Mouse (Mus musculus) c-Kit-positive CD71-negative TER-119-negative erythroid progenitor cells, embryonic 14.5 days (primary cell): ENCODE measurements around the gene Gm37240.

ENCODE experiments used
- DNase-seq: peaks from one replicate; pipeline ENCODE4 v3.0.0-alpha.2; 2013; ENCODE audit warnings: low read depth

The Gm37240 gene

DNA sequence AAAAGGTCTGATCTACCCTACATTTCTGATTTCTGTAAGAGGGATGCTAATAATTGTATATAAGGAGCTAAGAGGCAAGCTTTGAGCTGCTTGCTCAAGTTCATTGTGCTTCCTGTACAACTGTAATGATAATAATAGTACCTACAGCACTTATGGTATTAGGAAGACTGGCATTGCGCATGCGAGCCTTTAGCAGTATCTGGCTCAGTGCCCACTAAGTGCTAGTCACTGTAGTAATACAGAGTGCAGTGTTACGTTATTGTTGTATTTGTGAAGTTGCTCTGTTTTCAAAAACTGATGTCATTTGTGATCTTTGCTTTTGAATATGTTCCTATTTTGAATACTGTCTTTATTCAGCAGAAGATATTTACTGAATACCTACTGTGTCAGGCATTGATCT, 1060.9 kb downstream of the Gm37240 start:
- no peak for DNase-seq

DNA sequence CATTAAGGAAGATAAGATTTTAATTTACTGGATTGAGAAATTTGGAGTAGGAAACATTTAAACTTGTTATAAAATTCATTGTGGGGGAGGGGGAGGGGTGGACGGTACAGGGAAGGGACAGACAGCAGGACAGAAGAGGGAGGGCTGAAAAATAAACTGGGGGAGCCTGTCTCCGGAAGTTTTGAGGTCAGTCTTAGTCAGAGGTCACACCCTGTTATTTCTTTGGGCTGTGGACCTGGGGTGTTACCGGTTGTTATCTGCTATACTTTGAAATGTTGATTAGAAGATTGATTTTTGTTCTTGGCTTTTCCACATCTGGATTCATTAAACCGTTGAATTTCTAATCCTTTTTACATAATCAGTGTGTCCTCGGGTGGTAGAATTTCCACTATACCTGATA, 1061.3 kb downstream of the Gm37240 start:
- no peak for DNase-seq

DNA sequence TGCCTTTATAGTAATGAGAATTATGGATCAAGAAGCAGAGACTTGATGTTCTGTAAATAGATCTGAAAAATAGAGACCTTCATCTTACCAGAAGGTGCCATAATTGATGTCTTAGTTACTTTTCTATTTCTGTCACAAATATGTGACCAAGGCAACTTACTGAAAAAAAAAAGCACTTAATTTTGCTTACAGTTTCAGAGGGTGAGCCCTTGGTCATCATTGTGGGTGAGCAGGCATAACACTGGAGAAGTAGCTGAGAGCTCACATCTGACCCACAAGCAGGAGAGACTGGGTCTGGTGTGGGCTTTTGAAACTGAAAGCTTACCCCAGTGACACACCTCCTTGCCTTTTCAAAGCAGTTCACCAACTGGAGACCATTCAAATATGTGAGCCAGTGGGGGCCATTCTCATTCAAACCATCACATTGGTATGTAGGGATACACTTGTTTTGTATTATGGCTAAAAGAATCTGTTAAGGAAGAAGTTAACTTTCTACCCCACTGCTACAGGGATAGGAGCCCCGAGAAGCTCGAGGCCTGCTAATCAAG, 1066.6 kb downstream of the Gm37240 start:
- no peak for DNase-seq

DNA sequence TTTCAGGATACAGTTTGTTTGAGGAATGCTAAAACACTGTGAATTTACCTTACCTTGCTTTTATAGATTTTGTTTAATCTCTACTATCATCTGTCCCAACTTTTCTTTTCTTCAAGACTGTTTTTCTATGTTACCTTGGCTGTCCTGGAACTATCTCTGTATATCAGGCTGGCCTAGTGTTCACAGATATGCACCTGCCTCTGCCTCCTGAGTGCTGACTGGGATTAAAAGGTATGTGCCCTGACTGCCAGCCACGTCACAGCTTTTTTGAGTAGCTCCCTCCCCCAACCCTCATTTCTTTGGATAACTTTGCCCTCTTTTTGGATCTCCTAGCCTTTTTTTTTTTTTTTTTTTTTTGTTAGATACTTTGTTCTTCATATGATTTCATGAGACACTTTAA, 1070.4 kb downstream of the Gm37240 start:
- no peak for DNase-seq

DNA sequence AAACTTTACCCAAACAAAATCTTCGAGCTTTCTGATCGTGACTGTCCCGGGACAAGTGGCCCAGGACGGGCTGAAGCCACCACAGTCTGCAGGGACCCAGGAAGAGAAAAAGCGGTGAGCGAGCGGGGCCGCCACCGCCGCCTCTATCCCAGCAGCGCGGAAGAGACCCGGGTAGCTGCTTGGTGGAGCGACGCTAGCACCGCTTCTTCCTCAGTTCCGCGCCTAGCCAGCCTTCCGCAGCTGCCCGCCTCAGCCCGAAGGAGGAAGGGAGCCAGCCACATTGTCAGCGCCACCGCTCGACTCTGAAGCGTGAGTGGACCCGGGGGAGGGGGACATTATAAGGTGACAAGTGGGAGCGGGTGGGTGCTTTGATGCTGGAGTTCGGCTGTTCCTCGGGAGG, 1071.9 kb downstream of the Gm37240 start:
- DNase-seq, result peak; percentile 41

DNA sequence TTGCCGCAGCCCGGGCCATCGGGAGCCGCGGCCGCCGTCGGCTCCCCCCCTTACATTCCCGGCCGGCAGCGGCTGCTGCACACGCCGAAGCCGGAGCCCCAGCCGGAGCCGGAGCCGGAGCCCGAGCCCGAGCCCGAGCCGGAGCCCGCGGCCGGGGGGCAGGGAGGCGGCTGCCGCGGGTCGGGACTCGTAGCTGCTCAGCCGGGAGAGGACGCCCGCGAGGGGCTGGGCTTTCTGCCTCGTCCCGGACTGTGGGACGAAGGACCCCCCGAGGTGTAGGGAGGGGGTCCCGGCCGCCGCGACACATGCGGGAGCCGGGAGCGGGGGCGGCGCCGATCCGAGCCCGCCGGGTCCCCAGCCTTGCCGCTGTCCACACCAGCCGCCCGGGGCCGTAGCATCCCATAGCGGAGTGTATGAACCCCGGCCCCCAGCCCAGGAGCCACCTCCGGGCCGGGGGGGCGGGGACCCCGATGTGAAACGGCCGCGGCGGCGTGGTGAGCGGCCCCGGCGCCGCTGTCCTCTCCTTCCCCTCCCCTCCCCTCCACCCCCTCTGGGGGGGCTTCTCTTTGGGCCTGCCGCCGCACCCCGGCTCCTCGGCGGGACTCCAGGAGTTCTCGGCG, 1072.4 kb downstream of the Gm37240 start, which contains the start of gene Fbxw7:
Fbxw7 (plus strand) TSS at position 507 of the 620 bp plus-strand sequence.
- DNase-seq, result no peak

DNA sequence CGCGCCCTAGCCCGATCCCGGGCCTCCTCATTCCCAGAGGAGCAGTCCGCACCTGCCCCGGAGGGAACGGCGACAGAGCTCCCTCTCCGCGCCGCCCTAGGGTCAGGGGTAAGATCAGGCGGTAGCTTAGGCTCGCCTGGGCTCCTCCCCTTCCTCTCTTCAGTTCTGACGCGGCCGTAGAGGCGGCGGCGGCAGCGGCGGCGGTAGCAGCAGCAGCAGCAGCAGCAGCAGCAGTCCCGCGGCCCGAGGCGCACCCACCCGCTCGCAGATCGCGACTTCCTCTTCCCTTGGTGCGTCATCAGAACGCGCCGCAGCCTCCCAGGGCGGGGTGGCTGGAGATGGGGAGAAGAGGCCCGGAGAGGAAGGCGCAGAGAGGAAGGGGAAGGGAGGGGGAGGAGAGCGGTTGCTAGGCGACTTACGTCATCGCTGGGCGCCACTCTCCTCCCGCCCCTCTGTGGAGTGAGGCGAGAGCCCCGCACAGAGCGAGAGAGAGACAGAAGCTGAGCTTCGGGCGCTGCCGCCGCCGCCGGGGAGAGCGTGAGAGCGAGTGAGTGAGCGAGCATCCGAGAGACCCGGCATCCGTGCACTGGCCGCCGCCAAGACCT, 1073.1 kb downstream of the Gm37240 start:
- peak; percentile 100 for DNase-seq

DNA sequence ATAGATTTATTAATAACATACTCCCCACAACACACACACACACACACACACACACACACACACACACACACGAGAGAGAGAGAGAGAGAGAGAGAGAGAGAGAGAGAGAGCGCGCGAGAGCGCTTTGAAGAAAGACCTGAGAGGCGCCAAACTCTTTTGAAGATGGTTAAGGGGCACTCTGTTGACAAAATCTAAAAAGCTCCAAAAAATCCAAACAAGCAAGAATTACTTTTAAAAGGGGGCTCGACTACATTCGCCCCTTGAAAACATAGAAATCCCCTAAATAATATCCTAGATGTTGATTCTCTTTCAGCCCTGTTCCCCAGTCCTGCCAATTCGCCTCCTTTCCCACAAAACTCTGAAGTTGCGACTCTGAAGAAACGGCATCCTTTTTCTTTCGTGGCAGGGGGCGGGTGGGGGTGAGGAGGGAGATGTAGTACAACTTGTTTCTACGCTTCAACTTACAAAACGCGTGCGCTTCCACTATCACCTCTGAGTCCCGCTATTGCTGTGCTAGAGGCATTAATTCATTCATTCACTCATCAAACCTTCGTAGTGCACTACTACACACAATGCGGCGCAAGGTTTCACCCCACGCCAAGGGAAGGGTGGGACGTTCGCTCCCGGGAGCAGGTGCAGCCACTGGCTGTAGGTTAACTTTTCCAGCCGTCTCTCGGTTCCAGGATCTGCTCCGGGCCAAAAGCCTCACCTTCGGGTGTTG, 1073.7 kb downstream of the Gm37240 start:
- DNase-seq, result no peak

DNA sequence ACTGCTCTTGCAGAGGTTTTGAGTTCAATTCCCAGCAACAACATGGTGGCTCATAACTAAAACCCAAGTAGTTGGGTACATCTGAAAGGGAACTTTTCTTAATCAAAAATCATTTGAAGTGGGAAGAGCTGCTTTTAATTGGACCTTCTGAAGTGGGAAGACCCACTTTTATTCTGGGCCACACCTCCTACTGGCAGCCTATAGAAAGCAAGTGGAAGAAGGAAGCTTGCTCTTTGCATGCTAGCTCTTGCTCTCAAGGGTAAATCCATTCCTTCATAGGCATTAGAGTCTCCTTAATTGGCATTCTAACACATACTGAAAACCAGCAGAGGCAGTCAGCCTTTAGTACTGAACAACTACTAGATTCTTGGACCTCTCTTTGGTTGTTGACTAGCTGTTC, 1076.5 kb downstream of the Gm37240 start:
- no peak for DNase-seq

DNA sequence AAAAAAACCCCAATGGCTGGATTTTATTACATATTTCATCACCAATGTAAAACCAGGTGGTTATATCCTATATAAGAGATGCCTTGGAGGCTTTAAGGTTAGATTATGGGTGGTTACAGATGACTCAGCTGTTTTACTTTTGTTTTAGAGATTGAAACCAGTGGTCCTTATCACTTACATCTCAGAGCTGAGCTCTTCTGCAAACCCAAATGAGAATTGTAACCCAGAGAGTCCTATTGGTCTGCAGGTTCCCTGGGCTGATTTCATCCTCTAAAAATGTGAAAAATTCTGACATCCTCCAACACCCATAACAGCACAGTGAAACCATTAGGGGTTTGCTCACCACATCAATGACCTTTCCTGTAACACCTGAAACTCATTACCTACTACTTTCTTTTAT, 1078.4 kb downstream of the Gm37240 start:
- no peak for DNase-seq

DNA sequence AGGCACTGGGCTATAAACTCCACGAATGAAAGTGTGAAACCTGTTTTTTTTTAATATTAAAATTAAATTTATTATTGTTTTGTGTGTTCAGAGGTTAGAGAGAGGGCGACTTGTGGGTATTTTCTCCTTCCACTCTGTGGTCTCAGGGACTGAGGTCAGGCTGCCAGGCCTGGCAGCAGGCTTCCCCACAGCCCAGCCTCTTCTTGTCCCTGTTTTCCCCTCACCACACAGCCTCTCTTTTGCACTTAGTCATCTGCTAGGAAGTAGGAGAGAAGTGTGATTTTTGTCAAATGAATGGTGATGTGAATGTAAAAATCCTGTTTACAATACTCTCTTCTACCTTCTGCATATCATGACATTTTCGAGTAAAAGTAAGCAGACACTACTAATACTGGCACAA, 1079.5 kb downstream of the Gm37240 start:
- DNase-seq, result no peak

DNA sequence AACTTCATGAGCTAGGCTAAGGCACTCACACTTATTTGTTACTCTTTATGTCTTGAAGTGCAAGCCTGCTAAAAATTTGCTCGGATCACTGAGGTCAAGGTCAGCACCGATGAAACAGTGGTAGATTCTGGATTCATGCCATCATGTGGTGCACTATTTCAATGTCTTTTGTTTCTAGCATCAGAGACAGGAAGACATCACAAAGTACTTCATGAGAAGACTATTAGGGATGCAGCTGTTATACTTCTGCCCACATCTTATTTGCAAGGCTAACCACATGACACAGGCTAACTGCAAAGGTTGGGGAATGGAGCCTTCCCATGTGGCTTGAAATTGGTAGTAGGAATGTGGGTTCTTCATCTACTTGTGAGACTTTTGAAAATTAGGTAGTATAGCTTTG, 1081.1 kb downstream of the Gm37240 start:
- DNase-seq, result no peak

DNA sequence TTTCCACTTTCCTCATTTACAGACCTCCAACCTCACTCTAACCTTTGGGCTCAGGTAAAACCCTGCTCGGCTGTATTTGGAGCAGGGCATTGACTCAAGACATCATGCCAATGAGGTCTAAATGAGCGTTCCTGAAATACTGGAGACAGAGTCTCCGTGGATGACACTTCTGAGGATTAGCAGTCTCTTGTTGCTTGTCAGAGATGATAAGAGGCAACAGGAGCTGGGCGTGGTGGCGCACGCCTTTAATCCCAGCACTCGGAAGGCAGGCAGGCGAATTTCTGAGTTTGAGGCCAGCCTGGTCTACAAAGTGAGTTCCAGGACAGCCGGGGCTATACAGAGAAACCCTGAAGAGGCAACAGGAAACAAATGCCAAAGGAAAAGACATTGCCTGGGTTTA, 1083.3 kb downstream of the Gm37240 start:
- no peak for DNase-seq

DNA sequence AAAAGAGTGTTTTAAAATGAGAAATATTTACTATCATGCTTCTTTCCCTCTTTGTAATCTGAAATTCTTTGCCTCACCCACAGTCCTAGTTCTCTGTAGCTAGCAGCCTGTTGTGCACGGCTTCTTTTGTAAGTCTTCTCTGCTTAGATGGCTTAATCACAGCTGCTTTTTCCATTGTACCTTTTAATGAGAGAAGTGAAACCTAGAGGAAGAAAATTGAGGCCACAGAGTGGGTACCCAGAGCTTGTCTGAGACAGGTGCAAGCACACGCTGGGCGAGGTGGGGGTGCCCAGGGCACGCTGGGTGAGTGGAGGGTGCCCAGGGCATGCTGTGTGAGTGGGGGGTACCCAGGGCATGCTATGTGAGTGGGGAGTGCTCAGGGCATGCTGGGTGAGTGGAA, 1099.4 kb downstream of the Gm37240 start:
- DNase-seq, result no peak

DNA sequence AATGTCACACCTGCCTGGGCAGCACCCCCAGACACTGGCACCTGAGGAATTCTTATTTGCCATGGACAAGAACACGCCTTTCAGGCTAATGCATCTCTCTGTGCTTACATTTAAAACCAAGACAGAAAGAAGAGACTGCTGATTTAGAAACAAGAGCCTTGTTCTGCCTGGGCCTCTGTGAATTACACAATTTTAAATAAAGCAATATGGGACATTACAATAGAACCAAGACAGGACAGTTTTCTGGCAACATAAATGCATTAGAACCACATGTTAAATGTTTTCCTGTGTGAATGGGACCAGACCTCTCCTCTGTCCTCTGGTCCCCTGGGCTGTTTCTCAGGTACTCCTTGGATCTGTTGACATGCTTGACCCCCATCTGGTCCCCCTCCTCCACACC, 1111.2 kb downstream of the Gm37240 start:
- DNase-seq, result no peak

DNA sequence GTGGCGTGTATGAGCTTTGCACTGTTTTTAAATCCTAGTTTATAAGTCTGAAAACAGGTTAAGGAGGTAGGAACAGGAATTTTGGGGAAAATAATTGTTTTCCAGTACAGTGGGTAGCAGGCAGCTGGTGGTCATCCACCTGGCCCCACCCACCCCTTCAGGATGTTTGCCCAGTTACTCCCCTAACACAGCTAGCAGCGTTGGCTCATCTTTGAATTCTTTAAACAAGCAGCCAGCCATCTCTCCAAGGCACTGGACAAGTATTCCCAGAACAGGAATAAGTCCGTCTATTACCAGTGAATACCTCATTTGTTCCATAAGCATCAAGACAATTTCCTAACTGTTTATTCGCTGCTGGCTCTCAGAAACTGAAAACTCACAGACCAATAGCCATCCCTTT, 1111.7 kb downstream of the Gm37240 start:
- DNase-seq, result no peak

DNA sequence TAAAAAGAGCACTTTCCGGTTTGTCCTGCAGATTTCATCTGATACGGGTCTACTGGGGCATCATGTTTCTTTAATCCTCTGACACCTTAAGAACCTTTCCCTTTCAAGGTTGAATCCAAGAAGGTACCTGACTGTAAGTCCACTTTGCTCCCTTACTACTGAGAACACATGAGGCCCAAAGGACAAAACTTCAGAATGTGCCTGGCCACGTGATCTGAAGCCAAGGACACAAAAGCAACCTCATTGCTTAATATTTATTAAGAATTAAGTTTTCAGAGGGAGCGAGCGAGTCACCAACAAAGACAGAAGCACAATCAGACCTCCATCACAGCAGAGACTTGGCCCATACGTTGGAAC, 1112.3 kb downstream of the Gm37240 start:
- no peak for DNase-seq

DNA sequence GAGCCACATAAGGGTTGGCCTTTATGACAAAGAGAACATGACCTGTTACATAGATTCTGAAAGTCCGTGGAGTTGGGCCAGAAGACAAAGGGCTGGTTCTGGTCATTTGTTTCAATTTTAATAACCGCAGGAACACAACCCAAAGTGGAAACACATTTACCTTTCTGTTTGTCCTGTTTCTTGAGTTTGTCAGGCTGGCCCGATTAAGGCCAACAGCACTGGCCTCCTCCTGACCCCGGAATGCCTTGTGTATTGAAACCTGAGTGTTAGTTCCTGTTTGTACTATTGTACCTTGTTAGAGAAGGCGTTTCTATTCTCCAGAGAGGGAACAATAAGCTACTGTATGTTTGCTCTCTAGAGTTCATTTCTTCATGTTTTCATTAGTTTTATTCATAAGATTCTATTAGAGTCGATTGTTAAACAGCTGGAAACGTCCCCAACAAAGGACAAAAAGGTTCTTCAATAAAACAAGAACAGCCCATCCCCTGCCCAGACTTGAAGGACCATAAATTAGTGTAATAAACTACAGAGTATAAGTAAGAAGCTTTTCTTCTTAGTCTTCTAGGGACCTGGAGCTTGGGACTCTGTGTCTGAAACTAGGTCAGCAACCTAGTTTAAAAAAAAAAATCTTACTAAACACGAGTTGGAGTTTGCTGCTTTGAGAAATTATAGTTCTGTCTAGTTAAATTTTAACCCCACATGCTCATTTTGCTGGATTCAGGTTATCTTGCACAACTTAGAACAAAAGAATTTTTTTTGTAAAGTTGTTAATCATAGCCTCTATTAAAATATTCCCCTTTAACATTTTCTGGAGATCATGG, 1112.9 kb downstream of the Gm37240 start:
- DNase-seq, result no peak

DNA sequence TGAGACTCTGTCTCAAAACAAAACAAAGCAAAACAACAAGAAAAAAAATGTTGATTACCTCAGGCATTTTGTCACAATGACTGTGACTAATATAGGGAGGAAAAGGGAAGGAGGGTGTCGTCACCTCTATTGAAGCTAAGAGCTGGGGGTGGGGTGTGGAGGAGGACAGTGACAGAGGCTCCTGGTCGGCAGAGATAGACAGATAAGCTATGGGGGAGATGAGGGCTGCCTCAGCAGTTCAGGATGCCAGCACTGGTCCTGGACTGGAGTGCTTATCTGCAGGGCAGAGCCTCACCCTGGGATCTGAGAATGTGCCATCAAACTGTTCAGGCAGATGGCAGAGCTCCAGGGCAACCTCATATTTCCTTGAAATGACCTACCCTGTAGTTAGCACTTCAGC, 1115.3 kb downstream of the Gm37240 start:
- peak; percentile 31 for DNase-seq

DNA sequence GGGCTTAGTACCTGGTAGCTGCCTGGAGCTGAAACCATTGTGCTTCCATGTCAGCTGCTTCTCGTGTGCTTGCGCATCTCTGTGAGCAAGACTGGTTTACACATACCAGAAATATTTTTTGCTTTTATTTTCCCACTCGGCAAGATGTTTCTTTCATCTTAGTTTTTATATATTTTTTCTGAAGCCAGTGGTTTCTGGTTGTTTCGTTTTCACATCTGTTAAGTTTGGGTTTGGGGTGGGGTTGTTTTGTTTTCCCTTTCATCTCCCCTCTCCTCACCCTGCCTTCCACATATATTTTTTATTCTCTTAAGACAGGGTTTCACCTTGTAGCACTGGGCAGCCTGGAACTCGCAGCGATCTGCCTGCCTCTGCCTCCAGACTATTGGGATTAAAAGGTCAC, 1116.8 kb downstream of the Gm37240 start:
- DNase-seq, result no peak

DNA sequence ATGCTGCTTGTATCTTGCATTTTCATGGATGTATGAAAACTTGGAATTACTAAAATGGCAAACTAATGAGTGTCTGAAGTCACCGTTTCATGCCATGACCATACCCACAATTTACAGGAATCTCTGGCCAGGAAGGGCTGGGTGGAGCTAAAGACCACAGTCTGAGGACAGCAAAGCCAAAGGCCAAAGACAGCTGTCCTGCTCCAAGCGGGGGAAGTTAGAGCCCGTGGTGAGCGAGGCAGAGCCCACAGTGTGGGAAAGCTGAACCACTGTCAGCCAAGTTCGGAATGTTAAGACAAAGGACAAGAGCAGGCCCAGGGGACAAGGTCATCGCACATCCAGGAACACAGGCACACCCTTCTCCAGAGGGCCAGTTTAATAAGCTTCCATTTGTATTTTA, 1117.9 kb downstream of the Gm37240 start:
- no peak for DNase-seq

DNA sequence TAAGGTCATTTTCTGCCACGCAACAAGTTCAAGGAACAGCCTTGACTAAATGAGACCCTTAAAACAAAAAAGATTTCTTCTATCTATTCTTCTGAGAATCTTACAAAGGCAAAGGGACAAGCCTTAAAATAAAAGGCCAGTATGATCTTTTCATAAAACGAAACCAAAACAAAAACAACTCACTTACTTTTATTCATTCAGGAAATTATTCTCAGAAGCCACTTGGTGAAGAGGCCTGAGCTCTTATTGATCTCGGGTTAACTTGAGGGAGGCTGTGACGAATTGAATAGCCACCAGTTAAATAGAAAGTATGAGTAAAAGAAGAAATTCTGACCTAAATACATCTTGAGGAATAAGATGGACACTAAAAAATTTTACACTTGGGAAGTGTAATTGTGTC, 1118.4 kb downstream of the Gm37240 start:
- DNase-seq, result no peak

DNA sequence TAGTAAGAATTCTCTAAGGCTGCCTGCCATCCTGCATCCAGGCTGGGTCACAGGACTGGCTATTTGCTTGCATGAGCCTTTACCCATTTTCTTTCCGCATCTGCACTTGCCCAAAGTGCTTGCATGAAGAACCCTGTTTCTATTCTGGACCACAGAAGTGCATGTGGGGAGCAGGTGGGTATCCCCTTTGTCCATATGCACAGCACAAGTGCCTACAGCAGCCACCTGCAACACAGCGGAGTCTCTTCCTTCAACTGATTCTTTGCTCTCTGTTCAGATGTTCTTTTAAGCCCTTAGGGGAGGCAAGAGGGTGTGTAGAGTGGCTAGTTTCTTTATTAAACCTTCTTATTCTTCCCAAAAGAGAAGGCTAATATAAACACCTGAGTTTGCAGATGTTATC, 1133.5 kb downstream of the Gm37240 start:
- DNase-seq, result no peak
